Mouse (Mus musculus) kidney, postnatal 36 days (tissue): Measurements from ENCODE around the gene Arpp21.
"Not testable (repeated sequence)": the region's sequence is repeated elsewhere in the genome, so short reads cannot be mapped to it uniquely, and the experiment has no call there.

Experiments
- DNase-seq, 2 experiments: peaks; one replicate each; pipeline ENCODE4 v3.0.0; 2021 to 2022; ENCODE audit warnings: mixed read lengths in 2 of 2

The Arpp21 gene

GRCm38 (mm10) chr9:112100841-112101595, 134.7 kb downstream of the Arpp21 start:
- no peak for DNase-seq

- no peak for DNase-seq
Observed at GRCm38 (mm10) chr9:112098267-112098666, 137.5 kb downstream of the Arpp21 start.

GRCm38 (mm10) chr9:112095708-112096107, 140.0 kb downstream of the Arpp21 start:
- DNase-seq = no peak

GRCm38 (mm10) chr9:112095198-112095597, 140.5 kb downstream of the Arpp21 start:
- DNase-seq = no peak

- no peak for DNase-seq
Observed at GRCm38 (mm10) chr9:112078903-112079302, 156.8 kb downstream of the Arpp21 start.

GRCm38 (mm10) chr9:112078453-112078852, 157.3 kb downstream of the Arpp21 start:
- no peak for DNase-seq

- DNase-seq = no peak
Observed at GRCm38 (mm10) chr9:112075273-112075672, 160.5 kb downstream of the Arpp21 start.

- no peak for DNase-seq
Observed at GRCm38 (mm10) chr9:112074872-112075271, 160.9 kb downstream of the Arpp21 start.

GRCm38 (mm10) chr9:112071368-112071767, 164.4 kb downstream of the Arpp21 start:
- no peak for DNase-seq

- DNase-seq = no peak
Observed at GRCm38 (mm10) chr9:112070961-112071360, 164.8 kb downstream of the Arpp21 start.

- DNase-seq = no peak
Observed at GRCm38 (mm10) chr9:112068250-112068649, 167.5 kb downstream of the Arpp21 start.

- no peak for DNase-seq
Observed at GRCm38 (mm10) chr9:112060696-112061425, 174.9 kb downstream of the Arpp21 start.

GRCm38 (mm10) chr9:112054807-112055381, 180.8 kb downstream of the Arpp21 start:
- DNase-seq = no peak

- DNase-seq = no peak
Observed at GRCm38 (mm10) chr9:112047903-112048467, 187.8 kb downstream of the Arpp21 start.

- DNase-seq = no peak
Observed at GRCm38 (mm10) chr9:112040566-112040965, 195.2 kb downstream of the Arpp21 start.

- no peak for DNase-seq
Observed at GRCm38 (mm10) chr9:112037732-112038131, 198.0 kb downstream of the Arpp21 start.

- not testable (repeated sequence) for DNase-seq
Observed at GRCm38 (mm10) chr9:112033840-112034239, 201.9 kb downstream of the Arpp21 start.

- no peak for DNase-seq
Observed at GRCm38 (mm10) chr9:112032169-112032568, 203.6 kb downstream of the Arpp21 start.

- no peak for DNase-seq
Observed at GRCm38 (mm10) chr9:112023562-112024015, 212.1 kb downstream of the Arpp21 start.

- DNase-seq = no peak
Observed at GRCm38 (mm10) chr9:112023111-112023510, 212.6 kb downstream of the Arpp21 start.
